ENCODE assay signal across 8 mouse cellular contexts in genomic region chr6:5379781-5380623, GRCm38 (mm10). TPM values are rescaled to one million over a fixed set of nuclear protein-coding genes. Genes with fewer than 3 reads are reported as not detected.
DNase-seq lines count a peak whose midpoint lies in the region; ATAC-seq lines count a peak whose summit lies in the region.

No protein-coding gene starts in this region.

- no peak for DNase-seq in heart, embryonic 10.5 days (ENCODE audit: low spot score)
- no peak for DNase-seq in heart, adult 9 months (ENCODE audit: low spot score in 2 of 2)
- peak; percentile 42 for DNase-seq in brain, adult 2 months (ENCODE audit: low read depth, low spot score)
- peak; percentile 44 to 46 for DNase-seq in frontal cortex, postnatal 10 days (ENCODE audit: low spot score in 2 of 2)
- DNase-seq in left cerebral cortex, postnatal 10 days (ENCODE audit: extremely low spot score in 1 of 2, low spot score in 2 of 2): peak; percentile 54 to 64
- DNase-seq in thymus, postnatal 0 days (ENCODE audit: low spot score): no peak

- H3K4me2 ChIP-seq in midbrain, embryonic 13.5 days (replicated peaks): peak overlapping the region; percentile 50

- H3K27me3 ChIP-seq in heart, embryonic 10.5 days (ENCODE audit: insufficient read depth, poor library complexity, severe bottlenecking): no peaks in the 10 kb centered on the region
- no peaks in the 10 kb centered on the region for H3K27me3 ChIP-seq in midbrain, embryonic 13.5 days

- H3K9ac ChIP-seq in midbrain, embryonic 13.5 days (replicated peaks): peak overlapping the region; percentile 40

- peak overlapping the region; percentile 76 for H3K27ac ChIP-seq in heart, embryonic 10.5 days
- peak overlapping the region; percentile 91 for H3K27ac ChIP-seq in midbrain, embryonic 13.5 days

- H3K4me1 ChIP-seq in heart, embryonic 10.5 days: peaks cover 26% of the 10 kb centered on the region
- H3K4me1 ChIP-seq in midbrain, embryonic 13.5 days (replicated peaks): peaks cover 55% of the 10 kb centered on the region

- ATAC-seq in midbrain, embryonic 13.5 days: peak; percentile 61
- no peak for ATAC-seq in cerebellum, adult (ENCODE audit: insufficient number of reproducible peaks, low FRiP score, low TSS enrichment)

- no peaks in the 10 kb centered on the region for H3K9me3 ChIP-seq in heart, embryonic 10.5 days
- no peaks in the 10 kb centered on the region for H3K9me3 ChIP-seq in midbrain, embryonic 13.5 days

- H3K36me3 ChIP-seq in heart, embryonic 10.5 days: no peaks in the 10 kb centered on the region
- H3K36me3 ChIP-seq in midbrain, embryonic 13.5 days: no peaks in the 10 kb centered on the region

- intact Hi-C loops in left cerebral cortex, postnatal 10 days (cut with DNase I): loop anchor here (5.0 to 10.0 kb wide), 4 partner anchors 83 to 1868 kb away; partner anchors contain the start of gene Pon2

- peak overlapping the region; percentile 35; the same call in 1 of the 2 replicates for H3K4me3 ChIP-seq in heart, embryonic 10.5 days
- H3K4me3 ChIP-seq in midbrain, embryonic 13.5 days (replicated peaks): peak overlapping the region; percentile 21

- 40% methylated on average over 22 of the region's 22 CpGs for WGBS in heart, embryonic 10.5 days
- 6% methylated on average over 22 of the region's 22 CpGs for WGBS in midbrain, embryonic 13.5 days

RNA-seq across cellular contexts. Expression of gene Asb4, which starts 3.2 kb away (rescaled TPM):
- polyA plus RNA-seq in heart, embryonic 10.5 days (2016; fragmentation: Nextera tagmentation; extraction: Ambion mirVana): 60.7 and 132 TPM in 2 replicates
- total RNA-seq in left cerebral cortex, postnatal 10 days (2021): 1 to 10 TPM; 1.1 to 1.2 TPM
- 17.6 and 18.6 TPM in 2 replicates for polyA plus RNA-seq in midbrain, embryonic 13.5 days (2015; fragmentation: Nextera tagmentation; extraction: Ambion mirVana)
- polyA plus RNA-seq in thymus, postnatal 0 days (2015; fragmentation: Nextera tagmentation; extraction: Ambion mirVana): 1.2 and 1.5 TPM in 2 replicates

Comparison
In these comparisons a context has a peak if more than half of its experiments do, and no peak if none do; other contexts are left out.
1. DNase-seq: peak in brain, adult 2 months (single experiment), frontal cortex, postnatal 10 days (2 of 2) and left cerebral cortex, postnatal 10 days (2 of 2); none in heart, embryonic 10.5 days (single experiment), heart, adult 9 months (0 of 2) and thymus, postnatal 0 days (single experiment).